Mouse (Mus musculus): ENCODE measurements around the gene Fam192a. TPM values are rescaled to one million over a fixed set of nuclear protein-coding genes. Genes with fewer than 3 reads are reported as not detected.

Gene Fam192a
- polyA plus RNA-seq, 1 experiment from 2014 or later = 70.0 TPM

DNA sequence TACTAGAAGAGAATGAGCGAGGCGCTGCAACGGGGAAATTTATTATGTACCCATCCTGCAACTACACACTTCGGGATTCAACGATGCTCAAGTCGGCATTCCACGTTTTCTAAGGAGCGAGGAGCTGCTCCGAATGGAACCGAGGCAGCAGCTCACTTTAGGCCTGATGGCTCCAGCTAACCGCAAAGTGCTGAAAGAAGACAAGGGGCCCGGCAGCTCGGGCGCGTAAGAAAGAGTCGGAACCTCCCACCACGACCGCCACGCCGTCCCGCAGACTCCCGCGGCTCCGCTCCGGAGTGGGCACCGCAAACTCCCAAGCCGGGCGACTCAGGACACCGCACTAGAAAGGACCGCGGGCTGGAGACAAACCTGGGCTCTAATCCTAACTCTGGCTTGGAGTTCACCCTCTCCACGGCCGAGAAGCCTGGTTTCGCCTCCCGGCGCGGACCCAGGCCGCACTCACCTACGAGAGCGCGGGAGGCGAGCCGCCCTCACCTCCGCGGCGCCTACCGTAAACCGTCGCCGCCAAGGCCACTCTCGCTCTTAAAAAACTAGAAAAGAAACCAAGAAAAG is 677 bp downstream of the Fam192a start:
- WGBS = under 1% methylated on average over 51 of the region's 51 CpGs
- Histone ChIP-seq H3K4me2 (peak overlapping the region; percentile 78), H3K36me3 (no peaks in the 10 kb centered on the region), H3K27me3 (no peaks in the 10 kb centered on the region), H3K27ac (peak overlapping the region; percentile 94), H3K4me1 (peaks cover 21% of the 10 kb centered on the region), H3K4me3 (replicated peaks) (peak overlapping the region; percentile 80), H3K9me3 (replicated peaks) (no peaks in the 10 kb centered on the region), H3K9ac (peak overlapping the region; percentile 92)
- peak; percentile 49 for ATAC-seq (replicated peaks; ENCODE audit: low FRiP score)

DNA sequence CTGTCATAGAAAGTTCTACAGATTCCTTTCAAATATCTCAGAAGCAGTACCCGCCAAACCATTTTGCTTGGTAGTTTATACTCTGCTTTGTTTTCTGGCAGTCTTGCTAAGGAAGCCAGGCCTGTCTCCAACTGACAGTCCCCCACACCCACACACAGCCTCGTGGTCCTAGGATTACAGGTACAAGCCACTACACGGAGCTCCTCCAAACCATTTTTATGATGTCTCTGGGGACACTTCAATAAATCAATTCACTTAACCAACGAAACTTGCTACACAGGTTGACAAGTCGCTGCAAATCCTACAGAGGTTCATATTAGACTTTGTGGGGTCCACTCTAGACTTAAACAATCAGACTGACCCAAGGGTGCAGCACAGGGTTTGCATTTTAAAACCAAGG is 1.3 kb downstream of the Fam192a start:
- Histone ChIP-seq H3K27me3 (no peaks in the 10 kb centered on the region), H3K4me2 (peak overlapping the region; percentile 78), H3K4me3 (replicated peaks) (peak overlapping the region; percentile 80), H3K27ac (peak overlapping the region; percentile 94; the same call in 1 of the 2 replicates), H3K9me3 (replicated peaks) (no peaks in the 10 kb centered on the region), H3K4me1 (peaks cover 21% of the 10 kb centered on the region), H3K9ac (peak overlapping the region; percentile 92), H3K36me3 (0 out of 2 replicates have a peak, but pooled peaks cover 5% of the 10 kb centered on the region)
- WGBS = 10% methylated on average over 5 of the region's 5 CpGs
- ATAC-seq (replicated peaks; ENCODE audit: low FRiP score) = no peak

DNA sequence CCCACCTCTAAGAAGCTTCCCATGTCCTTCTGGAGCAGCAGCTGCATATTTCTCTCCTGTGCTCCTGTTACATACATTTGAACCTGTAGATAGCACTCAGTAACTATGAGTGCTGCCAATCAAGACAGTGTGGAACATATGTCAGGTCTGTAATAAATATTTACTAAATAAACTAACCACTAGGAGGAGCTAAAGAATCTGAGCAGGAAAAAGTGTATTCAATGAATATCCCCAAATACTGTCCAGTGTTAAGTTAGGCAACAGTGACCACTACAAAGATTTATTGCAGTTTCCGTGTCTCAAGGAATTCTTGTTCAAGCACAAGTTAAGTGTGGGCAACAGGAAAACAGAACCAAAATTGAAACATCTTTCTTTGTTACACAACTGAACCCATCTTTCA is 7.6 kb downstream of the Fam192a start:
- no peak for ATAC-seq (replicated peaks; ENCODE audit: low FRiP score)
- WGBS = 24% methylated on average over 1 of the region's 1 CpGs
- Histone ChIP-seq H3K4me3 (replicated peaks) (no peak overlapping the region), H3K9me3 (replicated peaks) (no peaks in the 10 kb centered on the region), H3K36me3 (peaks cover 14% of the 10 kb centered on the region), H3K4me1 (peaks cover 16% of the 10 kb centered on the region), H3K27ac (no peak overlapping the region), H3K9ac (no peak overlapping the region), H3K4me2 (no peak overlapping the region), H3K27me3 (no peaks in the 10 kb centered on the region)

DNA sequence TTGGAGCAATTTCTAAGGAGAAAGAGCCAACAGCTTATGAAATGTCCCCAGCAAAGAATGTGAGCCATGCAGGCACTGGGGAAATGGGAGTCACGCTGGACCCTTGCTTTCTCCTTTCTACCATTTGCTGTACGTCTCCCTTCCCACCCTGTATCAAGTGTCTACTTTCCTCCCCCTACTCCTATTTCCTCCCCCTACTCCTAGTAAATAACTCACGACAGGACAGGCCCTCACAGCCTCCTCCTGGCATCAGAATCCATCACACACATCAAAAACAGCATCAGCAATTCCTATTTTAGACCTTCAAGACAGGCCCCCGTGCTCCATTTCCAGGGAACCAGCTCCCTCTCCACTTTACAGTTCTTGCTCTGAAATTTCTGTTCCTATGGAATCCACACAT is 10.1 kb downstream of the Fam192a start:
- no peak overlapping the region for H3K4me2 ChIP-seq
- no peaks in the 10 kb centered on the region for H3K27me3 ChIP-seq
- H3K9me3 ChIP-seq (replicated peaks) = no peaks in the 10 kb centered on the region
- peak overlapping the region; percentile 14; the same call in 1 of the 2 replicates for H3K27ac ChIP-seq
- WGBS = 36% methylated on average over 4 of the region's 4 CpGs
- ATAC-seq (replicated peaks; ENCODE audit: low FRiP score) = peak; percentile 56; the same call in 1 of the 2 replicates
- no peak overlapping the region for H3K9ac ChIP-seq
- peaks cover 39% of the 10 kb centered on the region for H3K36me3 ChIP-seq
- no peak overlapping the region for H3K4me3 ChIP-seq (replicated peaks)
- H3K4me1 ChIP-seq = peaks cover 16% of the 10 kb centered on the region

DNA sequence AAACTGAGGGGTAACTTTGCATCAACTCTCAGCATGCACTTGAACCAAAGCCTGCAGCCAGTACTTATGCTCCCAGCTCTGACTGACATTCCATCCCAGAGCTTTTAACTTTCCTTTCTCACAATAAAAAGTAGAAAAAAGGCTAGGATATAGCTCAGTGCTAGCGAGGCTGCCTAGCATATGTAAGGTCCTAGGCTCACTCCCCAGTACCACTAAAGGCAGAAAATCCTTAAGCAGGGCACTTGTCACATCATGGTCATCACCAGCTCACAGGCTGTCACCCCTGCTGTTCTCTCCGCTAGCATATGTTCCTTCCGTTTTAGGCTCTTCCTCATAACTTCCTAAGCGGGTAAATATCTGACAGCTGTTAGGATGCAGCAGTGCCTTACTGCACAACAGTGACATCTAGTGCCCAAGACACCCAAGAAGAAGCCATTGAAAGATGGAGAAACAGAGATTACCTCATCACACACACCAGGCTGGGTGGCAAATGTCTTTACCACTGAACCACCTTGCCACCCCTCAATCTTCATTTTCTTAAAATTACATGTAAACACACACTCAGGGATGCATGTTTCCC is 17.5 kb downstream of the Fam192a start:
- no peaks in the 10 kb centered on the region for H3K27me3 ChIP-seq
- no peak overlapping the region for H3K4me2 ChIP-seq
- WGBS = 58% methylated on average over 4 of the region's 4 CpGs
- H3K9me3 ChIP-seq (replicated peaks) = no peaks in the 10 kb centered on the region
- H3K27ac ChIP-seq = no peak overlapping the region
- peaks cover 95% of the 10 kb centered on the region for H3K36me3 ChIP-seq
- no peaks in the 10 kb centered on the region for H3K4me1 ChIP-seq
- H3K9ac ChIP-seq = no peak overlapping the region
- H3K4me3 ChIP-seq (replicated peaks) = no peak overlapping the region
- no peak for ATAC-seq (replicated peaks; ENCODE audit: low FRiP score)

DNA sequence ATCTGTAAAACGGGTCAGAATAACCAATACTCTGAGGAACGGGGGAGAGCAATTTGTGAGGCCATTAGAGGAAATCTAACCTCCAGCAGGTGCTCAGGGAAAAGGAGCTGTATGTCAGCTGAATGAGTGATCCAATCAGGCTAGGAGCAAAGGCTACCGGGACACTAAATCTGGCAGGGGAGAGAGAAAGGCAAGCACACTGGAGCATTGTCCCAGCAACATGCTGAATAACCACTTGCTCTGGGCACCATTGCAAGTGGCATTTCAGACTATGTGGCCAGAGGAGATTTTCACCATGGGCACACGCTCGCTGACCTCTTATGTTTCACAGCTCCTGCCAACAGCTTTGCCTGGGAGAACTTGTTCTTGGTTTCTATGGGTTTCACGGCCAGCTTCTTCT is 19.2 kb downstream of the Fam192a start:
- no peaks in the 10 kb centered on the region for H3K9me3 ChIP-seq (replicated peaks)
- no peaks in the 10 kb centered on the region for H3K4me1 ChIP-seq
- H3K36me3 ChIP-seq = peaks cover 95% of the 10 kb centered on the region
- H3K27me3 ChIP-seq = no peaks in the 10 kb centered on the region
- no peak overlapping the region for H3K4me3 ChIP-seq (replicated peaks)
- no peak for ATAC-seq (replicated peaks; ENCODE audit: low FRiP score)
- WGBS = 85% methylated on average over 6 of the region's 6 CpGs
- no peak overlapping the region for H3K9ac ChIP-seq
- H3K27ac ChIP-seq = no peak overlapping the region
- no peak overlapping the region for H3K4me2 ChIP-seq

DNA sequence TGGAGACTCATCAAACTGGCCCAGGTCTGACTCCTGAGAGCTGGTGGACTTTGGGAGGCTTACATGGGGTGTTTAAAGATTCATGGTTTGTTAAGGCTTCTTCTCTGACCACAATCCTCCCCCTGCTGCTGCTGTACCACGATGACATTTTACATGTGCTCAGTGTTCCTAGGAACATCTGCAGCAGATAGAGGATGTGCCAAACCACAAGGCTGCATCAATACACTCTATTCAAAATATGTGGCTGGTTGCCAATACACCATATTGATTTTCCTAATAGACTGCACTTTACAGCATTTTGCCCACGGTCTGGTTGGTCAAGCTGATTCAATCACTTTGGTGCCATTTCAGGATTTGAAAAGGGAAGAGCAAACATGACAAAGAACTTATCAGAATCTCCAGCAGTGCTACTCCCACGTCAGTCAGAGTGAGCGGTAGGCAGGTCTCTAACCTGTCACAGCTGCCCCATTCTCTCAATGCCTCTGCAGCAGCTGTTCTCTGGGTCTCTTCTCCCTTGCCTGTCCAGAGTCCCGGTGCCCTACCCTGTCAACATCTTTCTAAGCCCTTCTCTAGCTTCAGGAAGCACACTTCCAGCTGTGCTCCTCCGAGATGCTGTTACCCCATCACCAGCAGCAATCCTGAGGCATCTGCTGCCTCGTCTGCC is 19.8 kb downstream of the Fam192a start:
- H3K4me3 ChIP-seq (replicated peaks) = no peak overlapping the region
- no peaks in the 10 kb centered on the region for H3K4me1 ChIP-seq
- no peak overlapping the region for H3K9ac ChIP-seq
- H3K4me2 ChIP-seq = no peak overlapping the region
- H3K27me3 ChIP-seq = no peaks in the 10 kb centered on the region
- H3K9me3 ChIP-seq (replicated peaks) = no peaks in the 10 kb centered on the region
- 93% methylated on average over 7 of the region's 7 CpGs for WGBS
- ATAC-seq (replicated peaks; ENCODE audit: low FRiP score) = no peak
- H3K27ac ChIP-seq = no peak overlapping the region
- H3K36me3 ChIP-seq = peaks cover 95% of the 10 kb centered on the region

DNA sequence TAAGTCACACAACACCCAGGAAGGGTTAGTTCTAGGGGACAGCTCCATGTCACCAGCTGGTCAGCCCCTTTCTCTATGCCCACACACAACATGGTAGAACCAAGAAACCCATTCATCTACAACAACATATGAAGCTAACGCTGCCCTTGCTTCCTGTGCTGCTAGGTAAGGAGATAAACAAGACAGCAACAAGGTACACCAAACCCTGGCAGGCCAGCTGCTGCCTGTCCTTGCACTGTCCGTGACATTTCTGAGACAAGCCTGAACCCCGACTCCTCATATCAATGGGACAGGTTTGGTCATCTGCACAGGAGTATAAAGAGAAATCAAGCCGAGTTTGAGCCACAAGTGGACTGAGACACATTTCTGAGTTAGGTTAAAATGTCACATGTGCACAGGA is 26.6 kb downstream of the Fam192a start:
- ATAC-seq (replicated peaks; ENCODE audit: low FRiP score) = no peak
- H3K36me3 ChIP-seq = peaks cover 79% of the 10 kb centered on the region
- H3K4me3 ChIP-seq (replicated peaks) = no peak overlapping the region
- WGBS = 91% methylated on average over 4 of the region's 4 CpGs
- no peak overlapping the region for H3K4me2 ChIP-seq
- no peak overlapping the region for H3K27ac ChIP-seq
- H3K9me3 ChIP-seq (replicated peaks) = no peaks in the 10 kb centered on the region
- 0 out of 2 replicates have a peak, but pooled peaks cover 4% of the 10 kb centered on the region for H3K4me1 ChIP-seq
- H3K9ac ChIP-seq = no peak overlapping the region
- H3K27me3 ChIP-seq = no peaks in the 10 kb centered on the region

DNA sequence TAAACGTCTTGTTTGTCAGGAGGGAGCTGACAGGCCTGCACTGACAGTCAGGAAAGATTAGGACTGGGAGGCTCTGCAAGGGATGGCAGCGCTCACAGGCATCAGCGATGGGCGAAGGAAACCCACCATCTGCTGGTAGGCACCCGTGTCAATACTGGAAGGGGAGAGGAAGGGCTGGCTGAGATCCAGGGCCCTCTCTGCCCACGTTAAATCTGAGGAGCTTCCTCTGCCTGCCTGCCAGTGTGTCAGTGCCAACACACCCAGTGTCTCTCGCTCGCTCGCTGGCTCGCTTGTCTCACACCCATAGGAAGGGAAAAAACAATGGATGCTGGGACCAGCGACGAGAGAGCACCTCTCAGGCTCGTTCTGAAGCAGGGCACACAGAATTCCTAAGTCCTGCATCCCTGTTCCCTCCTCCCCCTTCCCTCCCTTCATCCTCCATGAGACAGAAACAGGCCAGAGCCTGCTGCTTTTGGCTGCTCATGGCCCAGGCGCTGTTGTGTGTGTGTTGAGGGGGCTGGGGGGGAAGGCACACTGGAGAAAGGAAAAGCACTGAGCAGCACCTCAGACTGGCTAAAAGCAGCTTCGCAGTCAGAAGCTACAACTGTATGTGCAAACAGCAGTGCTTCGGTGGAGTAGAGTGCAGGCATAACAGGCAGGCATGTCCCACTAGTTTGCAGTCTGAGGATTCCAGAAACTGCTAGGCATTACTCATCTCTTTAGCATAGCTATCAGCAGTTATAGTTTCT is 27.5 kb downstream of the Fam192a start:
- Histone ChIP-seq H3K9ac (no peak overlapping the region), H3K36me3 (peaks cover 73% of the 10 kb centered on the region), H3K9me3 (replicated peaks) (no peaks in the 10 kb centered on the region), H3K4me2 (no peak overlapping the region), H3K4me1 (0 out of 2 replicates have a peak, but pooled peaks cover 4% of the 10 kb centered on the region), H3K4me3 (replicated peaks) (no peak overlapping the region), H3K27ac (no peak overlapping the region), H3K27me3 (no peaks in the 10 kb centered on the region)
- WGBS = 91% methylated on average over 16 of the region's 16 CpGs
- ATAC-seq (replicated peaks; ENCODE audit: low FRiP score) = no peak

DNA sequence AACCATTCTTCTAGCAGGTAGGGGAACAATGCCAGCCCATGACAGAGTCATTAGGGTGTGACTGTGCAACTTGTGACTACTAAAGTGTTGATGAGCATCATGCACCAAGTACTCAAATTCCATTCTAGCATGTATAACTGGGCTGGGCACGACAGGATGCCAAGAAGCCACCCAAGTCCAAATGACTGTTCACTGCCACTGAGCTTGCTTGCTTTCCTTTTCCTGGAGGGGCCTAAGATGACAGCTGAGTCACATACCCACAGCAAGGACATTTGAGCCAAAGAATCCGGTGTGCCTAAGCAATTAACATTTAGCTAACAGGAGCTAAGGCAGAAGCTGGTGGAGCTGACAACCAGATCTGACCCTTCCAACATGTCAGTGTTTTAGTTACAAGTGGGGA is 29.9 kb downstream of the Fam192a start:
- no peak for ATAC-seq (replicated peaks; ENCODE audit: low FRiP score)
- H3K4me2 ChIP-seq = no peak overlapping the region
- WGBS = 61% methylated on average over 2 of the region's 2 CpGs
- no peaks in the 10 kb centered on the region for H3K27me3 ChIP-seq
- H3K9me3 ChIP-seq (replicated peaks) = no peaks in the 10 kb centered on the region
- H3K4me3 ChIP-seq (replicated peaks) = no peak overlapping the region
- H3K27ac ChIP-seq = no peak overlapping the region
- H3K36me3 ChIP-seq = peaks cover 49% of the 10 kb centered on the region
- H3K9ac ChIP-seq = no peak overlapping the region
- peaks cover 10% of the 10 kb centered on the region for H3K4me1 ChIP-seq

DNA sequence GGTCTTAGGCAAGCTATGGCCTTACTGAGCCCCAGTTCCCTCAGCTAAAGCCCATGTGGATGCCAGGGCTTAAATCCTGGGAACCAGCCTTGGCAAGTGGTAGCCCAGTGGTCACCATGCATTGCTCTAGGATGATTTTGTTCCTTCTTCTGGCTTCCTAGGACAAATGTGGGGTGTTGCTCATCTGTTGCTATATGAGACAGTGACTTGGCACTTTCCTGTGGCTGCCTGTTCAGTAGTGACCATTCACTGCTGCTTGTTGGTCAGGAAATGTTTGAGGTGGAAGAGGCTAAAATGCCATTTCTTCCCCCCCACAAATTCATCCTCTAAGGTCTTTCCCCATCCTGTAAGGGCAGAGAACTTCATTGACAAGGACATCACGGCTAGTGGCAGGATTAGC is 32.4 kb downstream of the Fam192a start:
- no peaks in the 10 kb centered on the region for H3K27me3 ChIP-seq
- no peak overlapping the region for H3K4me3 ChIP-seq (replicated peaks)
- WGBS = 76% methylated on average over 1 of the region's 1 CpGs
- H3K4me1 ChIP-seq = peaks cover 21% of the 10 kb centered on the region
- H3K9ac ChIP-seq = no peak overlapping the region
- peaks cover 24% of the 10 kb centered on the region for H3K36me3 ChIP-seq
- no peaks in the 10 kb centered on the region for H3K9me3 ChIP-seq (replicated peaks)
- ATAC-seq (replicated peaks; ENCODE audit: low FRiP score) = no peak
- H3K27ac ChIP-seq = no peak overlapping the region
- no peak overlapping the region for H3K4me2 ChIP-seq

DNA sequence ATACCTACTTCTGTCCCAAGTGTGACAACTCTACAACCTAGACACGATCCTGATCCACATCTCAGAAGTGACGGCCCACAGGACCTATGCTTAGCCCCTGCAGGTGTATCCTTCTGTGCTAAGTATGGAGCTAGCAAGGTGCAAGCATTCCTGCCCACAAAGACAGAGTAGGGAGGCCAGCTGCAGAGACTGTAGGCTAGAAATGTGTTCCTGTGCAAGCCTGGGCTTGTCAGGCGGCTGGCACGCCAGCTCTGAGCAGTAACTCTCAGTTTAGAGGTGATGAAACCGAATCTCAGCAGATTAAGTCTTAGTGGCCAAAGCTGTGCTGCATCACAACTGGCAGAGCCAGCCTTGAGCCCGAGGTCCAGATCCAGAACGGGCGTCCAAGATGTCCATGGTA is 33.7 kb downstream of the Fam192a start:
- H3K27me3 ChIP-seq = no peaks in the 10 kb centered on the region
- no peaks in the 10 kb centered on the region for H3K9me3 ChIP-seq (replicated peaks)
- no peak overlapping the region for H3K27ac ChIP-seq
- no peak overlapping the region for H3K4me3 ChIP-seq (replicated peaks)
- no peak overlapping the region for H3K4me2 ChIP-seq
- H3K36me3 ChIP-seq = peaks cover 11% of the 10 kb centered on the region
- WGBS = 90% methylated on average over 8 of the region's 8 CpGs
- H3K9ac ChIP-seq = no peak overlapping the region
- peaks cover 21% of the 10 kb centered on the region for H3K4me1 ChIP-seq
- no peak for ATAC-seq (replicated peaks; ENCODE audit: low FRiP score)

Data from kidney, embryonic 15.5 days (tissue).